Mouse (Mus musculus) midbrain, postnatal 0 days (tissue): Measurements from ENCODE around the gene Prkce. TPM values are rescaled to one million over a fixed set of nuclear protein-coding genes. Genes with fewer than 3 reads are reported as not detected.

ENCODE experiments used
- ATAC-seq: fragments of 200-750 bp; cut with Nextera tagmentation; 2 replicates; pipeline ENCODE4 v1.8.0; 2017; ENCODE audit warnings: moderate number of reproducible peaks, mild to moderate bottlenecking, moderate TSS enrichment, moderate library complexity; ENCODE audit not compliant: low FRiP score
- DNase-seq: peaks from one replicate; pipeline ENCODE4 v3.0.0-alpha.2; 2015; ENCODE audit warnings: low spot score
- H3K27ac ChIP-seq: fragments of 300-500 bp; sonication (generic); 2 replicates; pipeline ENCODE4 v1.5.1; 2014; ENCODE audit warnings: low read depth, mild to moderate bottlenecking, low read length, mixed read lengths
- H3K27me3 ChIP-seq: fragments of 300-500 bp; sonication (generic); 2 replicates; pipeline ENCODE4 v1.6.1; 2014; ENCODE audit warnings: low read length, control low read depth, mixed read lengths; ENCODE audit not compliant: insufficient read depth
- H3K36me3 ChIP-seq: fragments of 300-500 bp; sonication (generic); 2 replicates; pipeline ENCODE4 v1.6.1; 2014; ENCODE audit warnings: low read length, control low read depth, mixed read lengths; ENCODE audit not compliant: insufficient read depth
- H3K4me1 ChIP-seq: fragments of 300-500 bp; sonication (generic); 2 replicates; pipeline ENCODE4 v1.6.1; 2014; ENCODE audit warnings: mild to moderate bottlenecking, control low read depth, antibody characterized with exemption, low read length, mixed read lengths; ENCODE audit not compliant: insufficient read depth
- H3K4me2 ChIP-seq: fragments of 300-500 bp; sonication (generic); 2 replicates; pipeline ENCODE4 v1.6.1; 2014; ENCODE audit warnings: low read depth, mild to moderate bottlenecking, low read length, mixed read lengths; ENCODE audit not compliant: poor library complexity, severe bottlenecking
- H3K4me3 ChIP-seq: fragments of 300-500 bp; sonication (generic); 2 replicates; pipeline ENCODE4 v1.5.1; 2014; ENCODE audit warnings: low read depth, mild to moderate bottlenecking, low read length, moderate library complexity
- H3K9ac ChIP-seq: fragments of 300-500 bp; sonication (generic); replicated peaks from 2 replicates; pipeline ENCODE4 v1.6.1; 2014; ENCODE audit warnings: mild to moderate bottlenecking, low read length, moderate library complexity, mixed read lengths; ENCODE audit not compliant: poor library complexity, severe bottlenecking
- H3K9me3 ChIP-seq: fragments of 300-500 bp; sonication (generic); 2 replicates; pipeline ENCODE4 v1.6.1; 2016; ENCODE audit warnings: low read length, control low read depth
- CTCF ChIP-seq: IDR thresholded peaks from 2 replicates; pipeline ENCODE4 v1.5.1; 2016; ENCODE audit warnings: antibody characterized with exemption, mild to moderate bottlenecking
- WGBS: fragments of 180-500 bp; shearing (Covaris S2); extraction: QIAGEN DNeasy Blood & Tissue Kit; methylation state at CpG from one replicate; pipeline ENCODE4 v1.1.7; 2014; 5-methylcytosine and 5-hydroxymethylcytosine counted together
- polyA plus RNA-seq: library from polyadenylated mRNA; unstranded; fragments of >200 nt; fragmentation: Nextera tagmentation; extraction: Ambion mirVana; gene quantifications from 2 replicates; pipeline ENCODE4 v1.2.1, GENCODE M21; 2015
- total RNA-seq: library from RNA; depleted of rRNA; stranded (reverse); fragments of >200 nt; gene quantifications from 2 replicates; pipeline ENCODE4 v1.2.3, GENCODE M21; 2014

Prkce gene
- total and polyA plus RNA-seq, 2 experiments from 2014 or later, result 61.0 to 64.5 TPM

- no peak overlapping the region for H3K4me3 ChIP-seq
- no peaks in the 10 kb centered on the region for H3K9me3 ChIP-seq
- H3K9ac ChIP-seq, result no peak overlapping the region
- H3K27me3 ChIP-seq, result no peaks in the 10 kb centered on the region
- DNase-seq, result no peak
- no peak overlapping the region for H3K27ac ChIP-seq
- H3K4me1 ChIP-seq, result no peaks in the 10 kb centered on the region
- TF ChIP-seq CTCF, result no peak
- H3K36me3 ChIP-seq, result no peaks in the 10 kb centered on the region
- no peak for ATAC-seq
- 53% methylated on average over 4 of the region's 4 CpGs for WGBS
- no peak overlapping the region for H3K4me2 ChIP-seq
These were observed 103.7 kb downstream of the Prkce start for GRCm38 (mm10) chr17:86271277-86271676.

GRCm38 (mm10) chr17:86272961-86273360 lies 105.4 kb downstream of the Prkce start:
- DNase-seq, result no peak
- Histone ChIP-seq H3K36me3 (no peaks in the 10 kb centered on the region), H3K4me2 (no peak overlapping the region), H3K4me3 (no peak overlapping the region), H3K9me3 (no peaks in the 10 kb centered on the region), H3K27me3 (no peaks in the 10 kb centered on the region), H3K27ac (no peak overlapping the region), H3K4me1 (no peaks in the 10 kb centered on the region), H3K9ac (no peak overlapping the region)
- no peak for TF ChIP-seq CTCF
- 61% methylated on average over 6 of the region's 6 CpGs for WGBS
- no peak for ATAC-seq

- TF ChIP-seq CTCF, result no peak
- no peaks in the 10 kb centered on the region for H3K36me3 ChIP-seq
- 82% methylated on average over 9 of the region's 9 CpGs for WGBS
- no peak overlapping the region for H3K9ac ChIP-seq
- ATAC-seq (no peak), DNase-seq (no peak)
- H3K9me3 ChIP-seq, result no peaks in the 10 kb centered on the region
- no peaks in the 10 kb centered on the region for H3K27me3 ChIP-seq
- H3K4me2 ChIP-seq, result no peak overlapping the region
- no peak overlapping the region for H3K27ac ChIP-seq
- no peaks in the 10 kb centered on the region for H3K4me1 ChIP-seq
- no peak overlapping the region for H3K4me3 ChIP-seq
These were observed 106.2 kb downstream of the Prkce start for GRCm38 (mm10) chr17:86273566-86274349.

- DNase-seq, result no peak
- no peak overlapping the region for H3K4me3 ChIP-seq
- H3K27me3 ChIP-seq, result no peaks in the 10 kb centered on the region
- H3K4me2 ChIP-seq, result no peak overlapping the region
- no peaks in the 10 kb centered on the region for H3K9me3 ChIP-seq
- H3K36me3 ChIP-seq, result no peaks in the 10 kb centered on the region
- H3K4me1 ChIP-seq, result no peaks in the 10 kb centered on the region
- no peak overlapping the region for H3K27ac ChIP-seq
- no peak for TF ChIP-seq CTCF
- ATAC-seq, result no peak
- H3K9ac ChIP-seq, result no peak overlapping the region
- 72% methylated on average over 7 of the region's 7 CpGs for WGBS
These were observed 106.8 kb downstream of the Prkce start for GRCm38 (mm10) chr17:86274350-86274744.

- Histone ChIP-seq H3K9ac (no peak overlapping the region), H3K4me3 (no peak overlapping the region), H3K27ac (no peak overlapping the region), H3K4me1 (no peaks in the 10 kb centered on the region), H3K4me2 (no peak overlapping the region), H3K9me3 (no peaks in the 10 kb centered on the region), H3K36me3 (no peaks in the 10 kb centered on the region), H3K27me3 (no peaks in the 10 kb centered on the region)
- no peak for TF ChIP-seq CTCF
- WGBS, result 90% methylated on average over 4 of the region's 4 CpGs
- ATAC-seq (no peak), DNase-seq (no peak)
These were observed 108.8 kb downstream of the Prkce start for GRCm38 (mm10) chr17:86276381-86276780.

- Histone ChIP-seq H3K27me3 (no peaks in the 10 kb centered on the region), H3K4me3 (no peak overlapping the region), H3K4me2 (no peak overlapping the region), H3K9me3 (no peaks in the 10 kb centered on the region), H3K27ac (no peak overlapping the region), H3K9ac (no peak overlapping the region), H3K4me1 (no peaks in the 10 kb centered on the region), H3K36me3 (no peaks in the 10 kb centered on the region)
- 79% methylated on average over 8 of the region's 8 CpGs for WGBS
- ATAC-seq, result no peak
- no peak for TF ChIP-seq CTCF
- DNase-seq, result no peak
These were observed 109.6 kb downstream of the Prkce start for GRCm38 (mm10) chr17:86277032-86277798.
